21 mouse cellular contexts compared by ENCODE assay signal in genomic region chr11:52271765-52272495, GRCm38 (mm10). TPM values are rescaled to one million over a fixed set of nuclear protein-coding genes. Genes with fewer than 3 reads are reported as not detected.
DNase-seq lines count a peak whose midpoint lies in the region; ATAC-seq and TF ChIP-seq lines count a peak whose summit lies in the region.
"Had no signal": no experiment of that assay in that cellular context is flagged by ENCODE, and none has a peak within 500 bp of the region (broad histone marks: within the 10 kb centered on the region; RNA-seq: fewer than 3 reads in every experiment).

No protein-coding gene starts in this region.

- 0 out of 2 replicates have a peak overlapping the region, but pooled peaks have one; percentile 5 for H3K27ac ChIP-seq in heart, embryonic 12.5 days (ENCODE audit: poor library complexity, severe bottlenecking)
- peak overlapping the region; percentile 80 for H3K27ac ChIP-seq in lung, embryonic 16.5 days (ENCODE audit: low read length)
- H3K27ac ChIP-seq in embryonic facial prominence, embryonic 11.5 days (replicated peaks; ENCODE audit: low read depth, low read length): peak overlapping the region; percentile 38; the same call in 1 of the 2 replicates
- peak overlapping the region; percentile 93 for H3K27ac ChIP-seq in olfactory bulb, adult 2 months (ENCODE audit: insufficient read depth, low read depth, low read length)
- H3K27ac ChIP-seq: forebrain, embryonic 12.5 days; liver, embryonic 14.5 days; neural tube, embryonic 15.5 days had no signal

- ATAC-seq in heart, embryonic 12.5 days (ENCODE audit: insufficient number of reproducible peaks, low FRiP score): no peak
- ATAC-seq in lung, embryonic 16.5 days (ENCODE audit: low read depth): no peak
- no peak for ATAC-seq in embryonic facial prominence, embryonic 11.5 days (replicated peaks; ENCODE audit: insufficient number of reproducible peaks, low FRiP score, low TSS enrichment, low read depth)

- 79% methylated on average over 8 of the region's 8 CpGs for WGBS in heart, embryonic 12.5 days
- 61% methylated on average over 8 of the region's 8 CpGs for WGBS in lung, embryonic 16.5 days
- WGBS in embryonic facial prominence, embryonic 11.5 days: 60% methylated on average over 8 of the region's 8 CpGs
- WGBS in olfactory bulb, adult 2 months: 29% methylated on average over 8 of the region's 8 CpGs

- H3K36me3 ChIP-seq in heart, embryonic 12.5 days: no peaks in the 10 kb centered on the region
- H3K36me3 ChIP-seq in lung, embryonic 16.5 days (ENCODE audit: control insufficient read depth, insufficient read depth, low read length): no peaks in the 10 kb centered on the region; the same call in 1 of the 2 replicates
- no peaks in the 10 kb centered on the region for H3K36me3 ChIP-seq in embryonic facial prominence, embryonic 11.5 days (replicated peaks; ENCODE audit: control insufficient read depth, insufficient read depth, low read depth, low read length)
- H3K36me3 ChIP-seq: forebrain, embryonic 12.5 days; neural tube, embryonic 15.5 days had no signal

- H3K4me1 ChIP-seq in heart, embryonic 12.5 days (replicated peaks): peaks cover 60% of the 10 kb centered on the region
- peaks cover 50% of the 10 kb centered on the region for H3K4me1 ChIP-seq in lung, embryonic 16.5 days (replicated peaks; ENCODE audit: control insufficient read depth, insufficient read depth, low read length)
- H3K4me1 ChIP-seq in embryonic facial prominence, embryonic 11.5 days (ENCODE audit: control insufficient read depth, insufficient read depth, low read length): peaks cover 4% of the 10 kb centered on the region
- H3K4me1 ChIP-seq in olfactory bulb, adult 2 months (ENCODE audit: control insufficient read depth, insufficient read depth, low read length): peaks cover 79% of the 10 kb centered on the region
- H3K4me1 ChIP-seq: forebrain, embryonic 12.5 days had no signal

- TF ChIP-seq POLR2A in olfactory bulb, adult 2 months (IDR thresholded peaks at IDR 0.05; ENCODE audit: insufficient read depth, low read depth, low read length): no peak

- no peak for TF ChIP-seq CTCF in olfactory bulb, adult 2 months (IDR thresholded peaks at IDR 0.05; ENCODE audit: insufficient read depth, low read depth, low read length)

- no peaks in the 10 kb centered on the region for H3K27me3 ChIP-seq in heart, embryonic 12.5 days (replicated peaks)
- no peaks in the 10 kb centered on the region for H3K27me3 ChIP-seq in lung, embryonic 16.5 days (ENCODE audit: control insufficient read depth, insufficient read depth, low read depth, low read length)
- H3K27me3 ChIP-seq in embryonic facial prominence, embryonic 11.5 days (ENCODE audit: control insufficient read depth, insufficient read depth, low read length): no peaks in the 10 kb centered on the region
- H3K27me3 ChIP-seq: neural tube, embryonic 15.5 days had no signal

- H3K4me2 ChIP-seq in heart, embryonic 12.5 days: no peak overlapping the region
- no peak overlapping the region for H3K4me2 ChIP-seq in lung, embryonic 16.5 days (ENCODE audit: low read depth, low read length)
- no peak overlapping the region for H3K4me2 ChIP-seq in embryonic facial prominence, embryonic 11.5 days (ENCODE audit: low read depth, low read length)
- H3K4me2 ChIP-seq: forebrain, embryonic 12.5 days; neural tube, embryonic 15.5 days had no signal

- H3K9ac ChIP-seq in heart, embryonic 12.5 days: no peak overlapping the region
- no peak overlapping the region for H3K9ac ChIP-seq in lung, embryonic 16.5 days (ENCODE audit: low read length)
- H3K9ac ChIP-seq in embryonic facial prominence, embryonic 11.5 days (replicated peaks; ENCODE audit: low read length): no peak overlapping the region; the same call in 1 of the 2 replicates
- H3K9ac ChIP-seq: forebrain, embryonic 12.5 days; liver, embryonic 14.5 days; neural tube, embryonic 15.5 days had no signal

- H3K9me3 ChIP-seq in heart, embryonic 12.5 days (replicated peaks): no peaks in the 10 kb centered on the region
- no peaks in the 10 kb centered on the region for H3K9me3 ChIP-seq in lung, embryonic 16.5 days (ENCODE audit: control insufficient read depth, low read length)
- no peaks in the 10 kb centered on the region for H3K9me3 ChIP-seq in embryonic facial prominence, embryonic 11.5 days (replicated peaks; ENCODE audit: control insufficient read depth, low read length)
- H3K9me3 ChIP-seq: forebrain, embryonic 12.5 days; neural tube, embryonic 15.5 days had no signal

- H3K4me3 ChIP-seq in heart, embryonic 12.5 days: no peak overlapping the region
- no peak overlapping the region for H3K4me3 ChIP-seq in lung, embryonic 16.5 days (ENCODE audit: low read length)
- H3K4me3 ChIP-seq in embryonic facial prominence, embryonic 11.5 days (ENCODE audit: low read depth, low read length): no peak overlapping the region
- H3K4me3 ChIP-seq in olfactory bulb, adult 2 months (ENCODE audit: insufficient read depth, low read depth, low read length): no peak overlapping the region
- H3K4me3 ChIP-seq: forebrain, embryonic 12.5 days; neural tube, embryonic 15.5 days had no signal

- DNase-seq in heart, adult 8-10 months (ENCODE audit: low spot score): no peak
- DNase-seq in lung, adult 18-20 months: no peak
- DNase-seq in embryonic facial prominence, embryonic 11.5 days (ENCODE audit: low spot score): no peak
- DNase-seq in layer of hippocampus, adult 9-11 months: no peak
- DNase-seq: adrenal gland, postnatal 10 days; B cell, adult 2 months; cerebellum, adult 9-11 months; right cerebral cortex, adult 18-20 months had no signal

RNA-seq across cellular contexts. Expression of gene Tcf7, which starts 10.9 kb away (rescaled TPM):
- 6.3 and 6.5 TPM in 2 replicates for polyA plus RNA-seq in heart, embryonic 12.5 days (2016; fragmentation: Nextera tagmentation; extraction: Ambion mirVana)
- 1 to 10 TPM in 1 of 4 experiments, under 1 TPM in 3; 0.44 to 1.0 (median 0.83) TPM for total RNA-seq in heart, adult 8-10 months (2022)
- polyA plus RNA-seq in lung, embryonic 16.5 days (2015; fragmentation: Nextera tagmentation; extraction: Ambion mirVana): 16.4 and 19.9 TPM in 2 replicates
- polyA plus RNA-seq in embryonic facial prominence, embryonic 11.5 days (2014; fragmentation: Nextera tagmentation; extraction: Ambion mirVana): 9.2 and 9.8 TPM in 2 replicates
- 377 and 809 TPM in 2 replicates for polyA plus RNA-seq in olfactory bulb, adult 2 months (2012; ENCODE audit: insufficient read depth, insufficient read length, low replicate concordance, missing spikeins)

RNA-seq across cellular contexts. Expression of gene Skp1a, which starts 40.1 kb away (rescaled TPM):
- 530 and 532 TPM in 2 replicates for polyA plus RNA-seq in heart, embryonic 12.5 days (2016; fragmentation: Nextera tagmentation; extraction: Ambion mirVana)
- total RNA-seq in heart, adult 8-10 months (2022): 100 to 1,000 TPM; 243 to 269 (median 257) TPM
- polyA plus RNA-seq in lung, embryonic 16.5 days (2015; fragmentation: Nextera tagmentation; extraction: Ambion mirVana): 812 and 833 TPM in 2 replicates
- polyA plus RNA-seq in embryonic facial prominence, embryonic 11.5 days (2014; fragmentation: Nextera tagmentation; extraction: Ambion mirVana): 1,096 and 1,177 TPM in 2 replicates
- polyA plus RNA-seq in olfactory bulb, adult 2 months (2012; ENCODE audit: insufficient read depth, insufficient read length, low replicate concordance, missing spikeins): 531 TPM in 1 of 2 replicates, not detected in the other

RNA-seq across cellular contexts. Expression of gene Olfr1371, which starts 58.1 kb away (rescaled TPM):
- polyA plus RNA-seq in heart, embryonic 12.5 days (2016; fragmentation: Nextera tagmentation; extraction: Ambion mirVana): not detected in 2 replicates
- not detected for total RNA-seq in heart, adult 8-10 months (2022)
- polyA plus RNA-seq in lung, embryonic 16.5 days (2015; fragmentation: Nextera tagmentation; extraction: Ambion mirVana): not detected in 2 replicates
- not detected in 2 replicates for polyA plus RNA-seq in embryonic facial prominence, embryonic 11.5 days (2014; fragmentation: Nextera tagmentation; extraction: Ambion mirVana)
- polyA plus RNA-seq in olfactory bulb, adult 2 months (2012; ENCODE audit: insufficient read depth, insufficient read length, low replicate concordance, missing spikeins): not detected in 2 replicates
- total RNA-seq: adrenal gland, postnatal 10 days; ES-E14; layer of hippocampus, adult 8-10 months; left cerebral cortex, postnatal 36 days; megakaryocyte, adult 5-6 weeks had no signal
- polyA plus RNA-seq: forebrain, embryonic 12.5 days; heart, embryonic 14.5 days; intestine, embryonic 14.5 days; kidney, postnatal 0 days; liver, embryonic 14.5 days; neural tube, embryonic 15.5 days had no signal

Comparison
In these comparisons a context has a peak if more than half of its experiments do, and no peak if none do; other contexts are left out.
1. H3K27ac ChIP-seq: peak in every context shown above with its lines; median percentile 93 in olfactory bulb, adult 2 months; 80 in lung, embryonic 16.5 days; 38 in embryonic facial prominence, embryonic 11.5 days; 5 in heart, embryonic 12.5 days.
2. RNA of gene Tcf7, which starts 10.9 kb away (polyA plus RNA-seq): 377 to 809 TPM in olfactory bulb, adult 2 months; 16.4 to 19.9 TPM in lung, embryonic 16.5 days, 9.2 to 9.8 TPM in embryonic facial prominence, embryonic 11.5 days and 6.3 to 6.5 TPM in heart, embryonic 12.5 days; every median in the first group is over 10 times any median in the second.